Comparison of ENCODE assay signal across 22 mouse cellular contexts in genomic region chr1:182057998-182058397, GRCm38 (mm10).
"Had no signal": no experiment of that assay in that cellular context is flagged by ENCODE, and none has a peak within 500 bp of the region (broad histone marks: within the 10 kb centered on the region; RNA-seq: fewer than 3 reads in every experiment).

No protein-coding gene starts in this region.

- H3K4me3 ChIP-seq: kidney, embryonic 15.5 days; limb, embryonic 10.5 days; limb, embryonic 13.5 days; liver, embryonic 12.5 days; liver, embryonic 15.5 days; lung, embryonic 15.5 days; megakaryocyte, embryonic 14.5 days; neural tube, embryonic 12.5 days; neural tube, embryonic 15.5 days had no signal

- H3K4me2 ChIP-seq: kidney, embryonic 15.5 days; limb, embryonic 13.5 days; liver, embryonic 12.5 days; liver, embryonic 15.5 days; lung, embryonic 15.5 days; midbrain, embryonic 11.5 days; neural tube, embryonic 12.5 days; neural tube, embryonic 15.5 days had no signal

- DNase-seq: kidney, postnatal 14 days; kidney, postnatal 4 days; liver; lung, adult 18-20 months; lung, postnatal 10 days; lung, postnatal 36 days; midbrain, embryonic 14.5 days; right cerebral cortex, adult 18-20 months; right cerebral cortex, postnatal 14 days; right cerebral cortex, postnatal 4 days; thymus, postnatal 25 days had no signal

- H3K9me3 ChIP-seq: kidney, embryonic 15.5 days; limb, embryonic 10.5 days; limb, embryonic 13.5 days; liver, embryonic 12.5 days; liver, embryonic 15.5 days; lung, embryonic 15.5 days; neural tube, embryonic 12.5 days; neural tube, embryonic 15.5 days had no signal

- H3K27me3 ChIP-seq: kidney, embryonic 15.5 days; limb, embryonic 13.5 days; liver, embryonic 12.5 days; liver, embryonic 15.5 days; neural tube, embryonic 12.5 days; neural tube, embryonic 15.5 days had no signal

- H3K36me3 ChIP-seq: kidney, embryonic 15.5 days; limb, embryonic 10.5 days; limb, embryonic 13.5 days; liver, embryonic 12.5 days; liver, embryonic 15.5 days; lung, embryonic 15.5 days; neural tube, embryonic 12.5 days; neural tube, embryonic 15.5 days had no signal

- H3K27ac ChIP-seq: kidney, embryonic 15.5 days; limb, embryonic 10.5 days; limb, embryonic 13.5 days; liver, embryonic 12.5 days; liver, embryonic 15.5 days; lung, embryonic 15.5 days; neural tube, embryonic 12.5 days; neural tube, embryonic 15.5 days; stomach, postnatal 0 days had no signal

- ATAC-seq: liver, embryonic 12.5 days had no signal

- H3K9ac ChIP-seq: kidney, embryonic 15.5 days; limb, embryonic 13.5 days; liver, embryonic 12.5 days; liver, embryonic 15.5 days; lung, embryonic 15.5 days; neural tube, embryonic 12.5 days; neural tube, embryonic 15.5 days had no signal

- H3K4me1 ChIP-seq: liver, embryonic 12.5 days; liver, embryonic 15.5 days had no signal
